Mouse (Mus musculus) hindbrain, embryonic 11.5 days (tissue): Measurements from ENCODE around the gene Mapk7. TPM values are rescaled to one million over a fixed set of nuclear protein-coding genes. Genes with fewer than 3 reads are reported as not detected.
A peak's percentile ranks its signal among the peaks of the same experiment; 100 is the strongest.

Experiments used
- ATAC-seq: fragments of 200-750 bp; cut with Nextera tagmentation; 2 replicates; pipeline ENCODE4 v1.8.0; 2017; ENCODE audit warnings: mild to moderate bottlenecking, moderate TSS enrichment, moderate library complexity; ENCODE audit not compliant: low FRiP score
- DNase-seq: peaks from one replicate; pipeline ENCODE4 v3.0.0-alpha.2; 2015; ENCODE audit warnings: low spot score
- H3K27ac ChIP-seq: fragments of 300-500 bp; sonication (generic); 2 replicates; pipeline ENCODE4 v1.5.1; 2014; ENCODE audit warnings: mild to moderate bottlenecking, low read depth, low read length
- H3K27me3 ChIP-seq: fragments of 300-500 bp; sonication (generic); 2 replicates; pipeline ENCODE4 v1.6.1; 2014; ENCODE audit warnings: mild to moderate bottlenecking, low read length, moderate library complexity, mixed read lengths; ENCODE audit not compliant: control insufficient read depth, insufficient read depth
- H3K36me3 ChIP-seq: fragments of 300-500 bp; sonication (generic); 2 replicates; pipeline ENCODE4 v1.6.1; 2014; ENCODE audit warnings: mild to moderate bottlenecking, low read length, moderate library complexity, mixed read lengths; ENCODE audit not compliant: control insufficient read depth, insufficient read depth
- H3K4me1 ChIP-seq: fragments of 300-500 bp; sonication (generic); replicated peaks from 2 replicates; pipeline ENCODE4 v1.6.1; 2014; ENCODE audit warnings: low read length, mixed read lengths; ENCODE audit not compliant: control insufficient read depth, insufficient read depth
- H3K4me2 ChIP-seq: fragments of 300-500 bp; sonication (generic); replicated peaks from 2 replicates; pipeline ENCODE4 v1.6.1; 2014; ENCODE audit warnings: mild to moderate bottlenecking, low read depth, low read length
- H3K4me3 ChIP-seq: fragments of 300-500 bp; sonication (generic); 2 replicates; pipeline ENCODE4 v1.5.1; 2014; ENCODE audit warnings: low read depth, low read length
- H3K9ac ChIP-seq: fragments of 300-500 bp; sonication (generic); 2 replicates; pipeline ENCODE4 v1.6.1; 2014; ENCODE audit warnings: low read depth, low read length
- H3K9me3 ChIP-seq: fragments of 300-500 bp; sonication (generic); 2 replicates; pipeline ENCODE4 v1.6.1; 2016; ENCODE audit warnings: low read length; ENCODE audit not compliant: control insufficient read depth
- WGBS: fragments of 180-500 bp; shearing (Covaris S2); extraction: QIAGEN DNeasy Blood & Tissue Kit; methylation state at CpG from one replicate; pipeline ENCODE4 v1.1.7; 2014; 5-methylcytosine and 5-hydroxymethylcytosine counted together
- polyA plus RNA-seq: library from polyadenylated mRNA; unstranded; fragments of >200 nt; fragmentation: Nextera tagmentation; extraction: Ambion mirVana; gene quantifications from 2 replicates; pipeline ENCODE4 v1.2.1, GENCODE M21; 2014

The Mapk7 gene
- polyA plus RNA-seq, result 51.5 and 54.7 TPM in 2 replicates

DNA sequence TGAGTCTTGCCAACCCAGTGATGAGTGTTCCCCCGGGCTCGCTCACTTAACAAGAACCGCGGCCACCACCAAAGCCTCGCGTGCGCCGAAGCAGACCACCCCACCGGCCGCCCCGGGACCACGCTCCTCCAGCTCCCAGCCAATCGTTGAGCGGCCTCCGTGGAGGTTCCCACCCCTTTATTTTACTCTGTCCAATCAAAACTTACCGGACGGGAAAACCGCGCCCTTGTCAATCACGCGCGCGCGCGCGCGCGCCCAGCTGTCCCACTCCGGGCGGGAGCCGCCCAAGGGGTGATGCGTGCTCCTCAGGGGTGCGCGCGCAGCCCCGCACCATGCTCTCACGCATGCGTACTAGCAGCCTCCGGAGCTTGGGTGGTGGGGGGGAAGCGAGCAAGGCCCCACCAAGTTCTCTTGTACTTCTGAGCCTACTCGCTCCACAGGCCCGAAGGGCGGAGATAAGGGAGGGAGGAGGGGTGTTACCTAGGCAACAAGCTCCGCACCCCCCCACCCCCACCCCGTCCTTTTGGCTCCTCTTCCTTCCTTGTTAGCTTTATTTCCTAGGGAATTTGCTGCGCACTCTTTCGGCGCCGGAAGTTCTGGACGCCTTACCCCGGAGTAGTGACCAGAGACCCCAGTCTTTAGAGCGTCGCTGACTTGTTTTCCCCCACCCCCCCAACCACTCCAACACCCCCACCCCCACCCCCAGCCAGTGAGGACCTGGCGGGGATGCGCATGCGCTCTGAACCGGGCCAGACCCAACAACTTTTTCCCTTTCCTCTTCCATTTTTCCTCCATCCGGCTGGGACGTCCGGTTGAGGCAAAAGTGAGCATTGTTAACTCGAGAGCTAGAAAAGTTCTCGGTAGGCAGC lies at the start of gene Mapk7:
Mapk7 (minus strand) TSS at position 278 of the 869 bp plus-strand sequence.
- Histone ChIP-seq H3K27ac (peak within 1 kb of the TSS; percentile 80), H3K27me3 (no peaks in the 10 kb centered on the region), H3K9me3 (no peaks in the 10 kb centered on the region), H3K36me3 (peaks cover 10% of the 10 kb centered on the region; the same call in 1 of the 2 replicates), H3K4me2 (peak within 1 kb of the TSS; percentile 81), H3K4me1 (peaks cover 3% of the 10 kb centered on the region; the same call in 1 of the 2 replicates), H3K4me3 (peak within 1 kb of the TSS; percentile 79), H3K9ac (peak within 1 kb of the TSS; percentile 93)
- DNase-seq (peak; percentile 100), ATAC-seq (peak; percentile 97)
- WGBS, result 1% methylated on average over 61 of the region's 62 CpGs

DNA sequence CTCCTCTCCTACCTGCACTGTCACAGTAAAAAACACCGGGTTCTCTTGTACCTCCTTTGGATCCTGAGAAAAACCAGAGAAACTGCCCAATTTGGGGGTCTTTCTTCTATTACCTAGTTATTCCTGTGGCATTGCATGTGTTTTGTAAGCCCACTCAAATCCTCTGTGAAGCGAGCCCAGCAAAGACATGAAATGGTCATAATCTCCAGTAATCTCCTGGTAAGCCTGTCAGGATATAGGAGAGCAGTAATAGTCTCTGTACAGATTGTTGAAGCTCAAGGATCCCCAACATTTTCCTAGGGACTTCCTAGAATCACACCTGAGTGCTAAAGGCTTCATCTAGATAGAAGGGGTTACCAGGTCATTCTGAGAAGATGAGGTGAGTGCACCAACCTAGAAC lies 46.9 kb upstream of the Mapk7 start:
- ATAC-seq, result no peak
- Histone ChIP-seq H3K4me1 (no peaks in the 10 kb centered on the region), H3K27ac (no peak overlapping the region), H3K36me3 (no peaks in the 10 kb centered on the region), H3K9ac (no peak overlapping the region), H3K4me3 (no peak overlapping the region), H3K4me2 (no peak overlapping the region), H3K9me3 (no peaks in the 10 kb centered on the region), H3K27me3 (no peaks in the 10 kb centered on the region)
- no peak for DNase-seq
- WGBS, result 84% methylated on average over 2 of the region's 2 CpGs

DNA sequence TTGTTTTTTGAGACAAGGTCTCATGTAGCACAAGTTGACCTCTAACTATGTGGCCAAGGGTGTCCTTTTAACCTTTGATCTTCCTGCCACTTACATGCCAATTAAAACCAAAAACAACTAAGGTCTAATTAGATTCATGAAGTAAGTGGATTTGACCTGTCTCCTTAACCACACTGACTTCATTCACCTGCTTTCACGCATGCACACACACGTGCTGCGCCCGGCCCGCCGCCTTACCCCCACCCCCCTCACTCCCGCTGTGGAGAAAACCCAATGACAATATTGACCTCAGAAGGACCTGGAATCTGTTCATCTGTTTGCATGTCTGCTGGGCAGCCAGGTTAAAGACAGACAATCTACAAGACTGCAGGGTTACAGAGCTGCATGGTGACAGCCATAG lies 46.4 kb upstream of the Mapk7 start:
- DNase-seq, result no peak

DNA sequence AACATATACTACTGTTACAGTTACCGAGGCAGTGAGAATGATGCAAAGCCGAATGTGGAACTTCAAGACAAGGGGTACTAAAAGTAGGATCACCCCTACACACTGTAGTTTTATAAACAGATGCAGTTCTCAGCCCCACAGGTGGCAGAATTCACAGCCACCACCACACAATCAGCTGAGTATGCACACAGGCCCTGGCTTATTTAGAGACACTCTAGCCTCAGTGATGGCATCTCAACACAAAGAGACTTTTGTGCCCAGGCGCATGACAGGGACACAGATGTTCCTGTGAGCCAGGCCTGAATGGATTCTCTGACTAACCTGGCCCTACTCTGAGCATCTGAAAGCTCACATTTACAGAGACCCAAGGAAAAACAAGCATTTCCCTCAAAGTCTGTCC lies 43.2 kb upstream of the Mapk7 start:
- Histone ChIP-seq H3K36me3 (no peaks in the 10 kb centered on the region), H3K4me2 (no peak overlapping the region), H3K4me3 (no peak overlapping the region), H3K27me3 (no peaks in the 10 kb centered on the region), H3K27ac (no peak overlapping the region), H3K9ac (no peak overlapping the region), H3K9me3 (no peaks in the 10 kb centered on the region), H3K4me1 (no peaks in the 10 kb centered on the region)
- ATAC-seq (no peak), DNase-seq (no peak)
- WGBS, result 85% methylated on average over 3 of the region's 3 CpGs

More for the DNA sequence above, 46.4 kb upstream of the Mapk7 start:
- Histone ChIP-seq H3K4me3 (no peak overlapping the region), H3K9me3 (no peaks in the 10 kb centered on the region), H3K27me3 (no peaks in the 10 kb centered on the region), H3K36me3 (no peaks in the 10 kb centered on the region), H3K9ac (no peak overlapping the region), H3K4me2 (no peak overlapping the region), H3K4me1 (no peaks in the 10 kb centered on the region), H3K27ac (no peak overlapping the region)
- WGBS, result 86% methylated on average over 7 of the region's 7 CpGs
- no peak for ATAC-seq

DNA sequence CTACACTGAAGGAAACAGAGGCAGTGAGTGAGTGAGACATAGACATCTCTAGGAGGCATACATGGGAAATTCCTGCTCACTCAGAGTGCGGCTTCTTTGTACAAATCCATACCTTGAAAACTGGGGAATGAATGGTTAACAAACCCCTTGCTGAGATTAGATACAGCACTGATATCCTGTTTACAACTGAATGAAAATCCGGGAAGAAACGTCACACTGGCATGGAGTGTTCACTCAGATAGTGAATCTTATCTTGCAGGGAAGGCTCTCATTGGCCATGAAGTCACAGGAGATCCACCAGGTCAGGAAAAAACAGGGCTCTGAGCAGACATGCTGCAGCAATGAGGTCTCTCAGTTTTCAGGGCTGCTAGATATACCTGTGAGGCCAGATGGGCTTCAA lies 42.7 kb upstream of the Mapk7 start:
- no peak for DNase-seq
- Histone ChIP-seq H3K36me3 (no peaks in the 10 kb centered on the region), H3K27ac (no peak overlapping the region), H3K4me1 (no peaks in the 10 kb centered on the region), H3K9me3 (no peaks in the 10 kb centered on the region), H3K4me3 (no peak overlapping the region), H3K9ac (no peak overlapping the region), H3K27me3 (no peaks in the 10 kb centered on the region), H3K4me2 (no peak overlapping the region)
- whole genome bisulfite sequencing, result 76% methylated on average over 3 of the region's 3 CpGs
- no peak for ATAC-seq

DNA sequence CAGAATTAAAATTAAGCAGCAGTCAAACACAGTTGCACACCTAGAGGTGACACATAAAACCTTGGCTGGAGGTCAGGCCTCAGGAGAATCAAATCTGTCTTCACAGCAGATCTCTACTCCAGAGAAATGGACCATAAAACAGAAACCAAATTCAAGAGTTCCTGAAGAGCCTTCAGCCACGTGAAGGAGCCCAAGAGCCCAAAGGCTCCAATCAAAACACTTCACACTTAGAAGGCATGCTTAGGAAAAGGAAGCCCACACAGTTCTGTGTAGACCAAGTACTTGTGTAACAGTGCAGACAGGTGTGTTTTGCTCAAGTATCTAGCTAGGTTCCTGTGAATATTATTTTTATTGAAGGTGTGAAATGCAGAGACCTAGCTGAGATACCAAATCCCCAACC lies 41.3 kb upstream of the Mapk7 start:
- no peak overlapping the region for H3K27ac ChIP-seq
- no peak overlapping the region for H3K4me3 ChIP-seq
- no peak for DNase-seq
- ATAC-seq, result no peak
- no peaks in the 10 kb centered on the region for H3K4me1 ChIP-seq
- WGBS, result 71% methylated on average over 1 of the region's 1 CpGs
- H3K4me2 ChIP-seq, result no peak overlapping the region
- no peaks in the 10 kb centered on the region for H3K9me3 ChIP-seq
- H3K36me3 ChIP-seq, result no peaks in the 10 kb centered on the region
- H3K27me3 ChIP-seq, result no peaks in the 10 kb centered on the region
- no peak overlapping the region for H3K9ac ChIP-seq

DNA sequence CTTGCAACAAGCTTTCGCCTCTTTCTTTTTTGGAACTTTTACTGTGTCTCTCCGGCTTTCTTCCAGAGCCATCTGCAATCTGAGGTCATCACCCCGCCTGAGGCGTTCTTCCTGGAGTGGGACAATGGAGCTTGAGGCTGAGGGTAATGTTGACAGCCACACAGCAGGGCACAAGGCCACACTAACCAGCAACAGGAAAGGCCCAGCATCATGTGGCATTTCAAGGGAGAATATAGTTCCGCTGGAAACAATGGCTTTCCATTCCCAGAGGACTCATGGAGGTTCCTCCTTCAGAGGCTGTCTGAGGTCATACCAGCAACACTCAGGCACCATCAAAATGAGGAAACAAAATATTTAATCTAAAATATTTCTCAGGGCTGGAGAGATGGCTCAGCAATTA lies 39.4 kb upstream of the Mapk7 start:
- DNase-seq (peak; percentile 5), ATAC-seq (no peak)
- Histone ChIP-seq H3K4me1 (no peaks in the 10 kb centered on the region), H3K27me3 (no peaks in the 10 kb centered on the region), H3K27ac (no peak overlapping the region), H3K36me3 (no peaks in the 10 kb centered on the region), H3K4me3 (no peak overlapping the region), H3K9ac (no peak overlapping the region), H3K4me2 (no peak overlapping the region), H3K9me3 (no peaks in the 10 kb centered on the region)
- 60% methylated on average over 5 of the region's 5 CpGs for WGBS

DNA sequence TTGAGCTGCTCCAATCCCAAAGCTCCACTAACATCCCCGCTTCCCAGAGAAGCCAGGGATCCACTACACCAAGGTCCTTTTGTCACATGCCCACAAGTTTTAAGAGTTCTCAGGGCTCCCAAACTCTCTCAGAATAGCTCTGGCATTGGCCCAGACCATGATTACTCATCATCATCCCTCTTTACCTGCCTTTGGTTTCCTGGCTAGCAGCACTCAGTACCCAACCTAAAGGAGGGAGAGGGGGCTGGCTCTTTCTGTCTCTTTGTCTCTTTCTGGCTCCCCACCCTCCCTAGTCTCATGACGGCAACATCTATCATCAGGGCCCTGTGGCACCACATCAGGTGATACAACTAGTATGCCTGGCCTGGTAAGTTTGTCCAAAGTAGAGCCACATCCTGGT lies 38.6 kb upstream of the Mapk7 start:
- H3K36me3 ChIP-seq, result no peaks in the 10 kb centered on the region
- no peak for ATAC-seq
- WGBS, result 93% methylated on average over 2 of the region's 2 CpGs

DNA sequence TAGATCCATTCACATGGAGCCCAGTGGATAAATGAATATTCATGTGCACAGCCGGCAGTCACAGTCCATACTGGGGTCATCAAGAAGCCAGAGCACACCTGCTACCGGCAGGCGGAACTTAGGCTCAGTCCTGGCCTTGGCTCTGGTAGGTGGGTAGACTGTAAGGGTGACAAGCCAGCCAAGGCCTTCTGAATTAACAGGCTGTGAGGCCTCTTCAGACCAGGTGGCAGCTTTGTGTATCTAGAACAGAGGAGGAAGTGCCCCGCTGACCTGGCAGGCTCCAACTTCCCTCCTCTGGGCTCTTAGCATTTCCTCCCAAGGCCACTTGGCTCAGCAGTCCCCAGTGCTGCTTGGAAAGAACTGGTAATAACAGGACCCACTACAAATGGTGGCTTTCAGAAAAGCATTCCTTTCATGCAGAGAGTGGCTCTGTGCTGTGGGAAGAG lies 35.1 kb upstream of the Mapk7 start:
- no peak overlapping the region for H3K4me2 ChIP-seq
- peak; percentile 10 for DNase-seq
- ATAC-seq, result no peak
- no peaks in the 10 kb centered on the region for H3K36me3 ChIP-seq
- H3K9me3 ChIP-seq, result no peaks in the 10 kb centered on the region
- H3K9ac ChIP-seq, result no peak overlapping the region
- no peaks in the 10 kb centered on the region for H3K4me1 ChIP-seq
- no peak overlapping the region for H3K4me3 ChIP-seq
- WGBS, result 29% methylated on average over 4 of the region's 4 CpGs
- H3K27ac ChIP-seq, result no peak overlapping the region
- no peaks in the 10 kb centered on the region for H3K27me3 ChIP-seq

More for the DNA sequence above, 38.6 kb upstream of the Mapk7 start:
- no peaks in the 10 kb centered on the region for H3K27me3 ChIP-seq
- no peak overlapping the region for H3K27ac ChIP-seq
- H3K4me1 ChIP-seq, result no peaks in the 10 kb centered on the region
- no peaks in the 10 kb centered on the region for H3K9me3 ChIP-seq
- H3K4me3 ChIP-seq, result no peak overlapping the region
- no peak overlapping the region for H3K9ac ChIP-seq
- DNase-seq, result no peak
- H3K4me2 ChIP-seq, result no peak overlapping the region
